Mouse (Mus musculus) 3T3-L1 (cell line): ENCODE measurements around the gene Wasl.

Source experiments
- DNase-seq: peaks from one replicate; pipeline ENCODE4 v3.0.0-alpha.2; 2015; ENCODE audit warnings: low read depth, low spot score

The Wasl gene

DNA sequence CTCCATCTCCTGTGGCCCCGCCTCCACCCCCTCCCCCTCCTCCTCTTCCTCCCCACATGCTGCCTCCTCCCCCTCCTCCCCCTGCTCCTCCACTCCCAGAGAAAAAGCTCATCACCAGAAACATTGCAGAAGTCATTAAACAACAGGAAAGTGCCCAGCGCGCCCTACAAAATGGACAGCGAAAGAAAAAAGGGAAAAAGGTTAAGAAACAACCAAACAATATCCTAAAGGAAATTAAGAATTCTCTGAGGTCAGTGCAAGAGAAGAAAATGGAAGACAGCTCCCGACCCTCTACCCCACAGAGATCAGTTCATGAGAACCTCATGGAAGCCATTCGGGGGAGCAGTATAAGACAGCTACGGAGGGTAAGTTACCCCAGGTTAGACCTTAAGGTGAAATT lies 60.5 kb downstream of the Wasl start:
- DNase-seq: no peak

- no peak for DNase-seq
Measured at GRCm38 (mm10) chr6:24602993-24603392, 61.8 kb downstream of the Wasl start.

GRCm38 (mm10) chr6:24602351-24602750 lies 62.5 kb downstream of the Wasl start:
- DNase-seq: no peak

- no peak for DNase-seq
Measured at GRCm38 (mm10) chr6:24601668-24602067, 63.1 kb downstream of the Wasl start.

- DNase-seq: no peak
Measured at GRCm38 (mm10) chr6:24600726-24601125, 64.1 kb downstream of the Wasl start.

- DNase-seq: no peak
Measured at GRCm38 (mm10) chr6:24600134-24600533, 64.7 kb downstream of the Wasl start.

DNA sequence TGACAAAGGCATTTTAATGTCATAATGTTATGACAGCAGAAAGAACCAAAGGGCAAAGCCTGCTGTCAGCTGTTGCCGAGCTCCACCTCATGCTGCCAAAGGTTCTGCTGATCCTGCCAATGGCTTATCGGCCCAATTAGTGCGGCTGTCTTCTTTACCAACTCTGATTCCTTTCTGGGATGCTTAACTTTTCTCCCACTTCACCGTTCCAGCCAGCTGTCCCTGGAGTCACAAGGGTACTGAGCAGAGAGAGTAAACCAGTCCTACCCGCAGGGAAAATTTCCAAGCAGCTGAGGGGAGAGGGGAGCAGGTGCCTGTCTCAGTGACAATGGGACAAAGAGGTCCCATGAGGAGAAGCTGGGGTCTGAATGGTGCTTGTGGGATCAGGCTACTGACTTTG lies 65.2 kb downstream of the Wasl start:
- no peak for DNase-seq

DNA sequence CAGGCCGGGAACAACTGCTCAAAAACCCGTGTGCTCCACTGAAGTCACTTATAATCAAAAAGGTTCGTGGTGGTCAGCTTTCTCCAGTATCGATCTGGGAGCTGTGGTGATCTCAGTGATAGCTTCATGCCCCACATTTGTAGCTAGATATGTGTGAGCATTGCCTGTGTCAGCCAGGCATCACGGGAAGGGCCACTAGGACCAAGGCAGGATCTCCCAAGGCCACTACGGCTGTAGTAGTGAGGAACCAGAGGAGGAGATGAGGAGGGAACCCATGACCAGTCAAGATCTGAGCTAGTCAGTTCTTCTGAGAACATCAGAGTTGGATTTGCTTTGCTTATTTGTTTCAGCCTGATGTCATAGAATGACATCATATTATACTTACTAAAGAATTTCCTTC lies 65.6 kb downstream of the Wasl start:
- no peak for DNase-seq

GRCm38 (mm10) chr6:24597500-24597899 lies 67.3 kb downstream of the Wasl start, which contains the start of gene Lmod2:
Lmod2 (plus strand) TSS chr6:24597762.
- DNase-seq: no peak

DNA sequence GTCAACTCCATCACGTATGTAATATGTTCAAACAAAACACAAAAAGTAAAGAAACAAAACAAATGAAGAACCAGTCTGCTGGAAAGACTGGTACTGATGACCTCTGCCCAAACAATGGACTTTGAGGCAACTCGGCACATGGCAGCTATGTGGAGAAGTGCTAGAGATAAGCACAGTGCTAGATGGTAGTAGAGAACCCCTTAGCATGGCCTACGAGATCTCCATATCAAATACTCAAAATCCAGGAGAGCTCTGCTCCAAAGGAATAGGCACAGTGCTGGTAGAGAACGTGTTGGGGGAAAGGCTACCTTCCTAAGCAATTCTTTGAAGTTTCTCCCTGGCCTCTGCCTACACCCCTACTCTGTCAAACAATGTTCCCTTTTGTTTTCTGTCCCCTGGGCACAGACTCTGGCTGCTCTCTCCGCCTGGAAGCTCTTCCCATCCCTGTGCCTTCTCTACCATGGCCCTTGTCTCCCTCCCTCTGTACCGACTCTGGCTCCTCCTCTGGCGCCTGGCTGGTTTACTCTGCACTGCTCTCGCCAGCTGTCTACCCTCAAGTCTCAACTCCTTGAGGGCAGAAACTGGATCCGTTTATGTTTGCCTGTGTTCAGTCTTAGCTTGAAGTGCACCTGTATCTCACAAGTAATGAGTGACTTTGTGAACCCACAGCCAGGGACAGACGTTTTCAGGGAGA lies 73.1 kb downstream of the Wasl start:
- DNase-seq: no peak

- DNase-seq: no peak
Measured at GRCm38 (mm10) chr6:24590282-24590681, 74.5 kb downstream of the Wasl start.

- peak; percentile 93 for DNase-seq
Measured at GRCm38 (mm10) chr6:24586885-24587284, 77.9 kb downstream of the Wasl start.

DNA sequence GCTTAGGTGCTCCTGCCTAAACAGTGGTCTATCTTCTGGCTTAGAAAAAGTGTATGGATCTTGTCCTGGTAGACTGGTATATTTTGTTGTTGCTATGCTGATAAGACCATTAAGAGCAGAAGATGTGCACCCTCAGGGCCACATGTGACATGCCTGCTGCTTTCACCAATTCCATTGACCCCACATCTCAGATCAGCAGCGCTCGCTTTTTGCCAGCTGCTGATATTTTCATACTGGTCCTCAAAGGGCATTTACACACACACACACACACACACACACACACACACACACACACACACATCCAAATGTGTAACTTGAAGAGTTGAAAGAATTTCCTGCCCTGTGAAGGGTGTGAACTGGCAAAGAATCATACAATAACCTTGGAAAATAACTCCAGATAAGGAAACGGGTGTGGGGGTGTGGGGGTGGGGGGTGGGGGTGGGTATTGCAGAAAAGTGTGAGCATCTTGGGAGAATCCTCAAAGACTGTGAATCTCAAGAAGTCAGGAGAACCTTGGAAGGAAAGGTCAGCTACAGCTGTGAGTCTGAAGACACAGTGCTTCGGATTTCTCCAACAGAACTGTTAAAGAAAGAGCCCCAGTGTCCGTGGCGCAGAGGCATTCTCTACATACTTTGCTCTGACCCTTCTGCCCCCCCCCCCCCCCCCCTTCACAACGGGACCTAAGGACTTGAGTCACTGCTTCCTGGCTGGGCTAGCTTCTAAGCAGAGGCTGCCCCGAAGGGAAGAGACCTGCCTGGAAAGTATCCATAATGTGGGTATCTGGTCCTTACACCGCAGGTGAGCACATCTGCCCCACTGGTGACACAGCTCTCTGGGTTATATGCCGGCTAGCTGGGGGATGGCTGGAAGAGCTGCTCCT lies 79.1 kb downstream of the Wasl start:
- peak; percentile 75 for DNase-seq

DNA sequence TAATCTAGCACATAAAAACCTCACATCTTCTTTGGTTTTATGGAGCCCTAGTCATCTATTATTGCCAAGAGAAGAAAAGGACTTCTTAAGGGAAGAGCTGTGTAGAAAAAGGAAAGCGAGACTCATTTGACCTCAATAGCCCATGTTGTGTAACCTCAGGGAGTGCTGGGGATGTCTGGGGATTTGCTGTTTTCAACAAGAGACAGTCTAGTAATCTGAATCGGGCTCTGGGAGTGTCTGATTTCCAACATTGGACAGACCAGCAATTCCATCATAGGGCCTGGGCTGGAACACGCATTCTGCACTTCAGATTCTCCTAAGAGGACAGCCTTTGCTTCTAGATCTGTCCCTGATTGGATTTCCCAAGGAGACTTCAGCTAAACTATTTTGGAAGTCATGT lies 81.4 kb downstream of the Wasl start:
- no peak for DNase-seq

GRCm38 (mm10) chr6:24573319-24573718 lies 91.5 kb downstream of the Wasl start:
- DNase-seq: no peak

DNA sequence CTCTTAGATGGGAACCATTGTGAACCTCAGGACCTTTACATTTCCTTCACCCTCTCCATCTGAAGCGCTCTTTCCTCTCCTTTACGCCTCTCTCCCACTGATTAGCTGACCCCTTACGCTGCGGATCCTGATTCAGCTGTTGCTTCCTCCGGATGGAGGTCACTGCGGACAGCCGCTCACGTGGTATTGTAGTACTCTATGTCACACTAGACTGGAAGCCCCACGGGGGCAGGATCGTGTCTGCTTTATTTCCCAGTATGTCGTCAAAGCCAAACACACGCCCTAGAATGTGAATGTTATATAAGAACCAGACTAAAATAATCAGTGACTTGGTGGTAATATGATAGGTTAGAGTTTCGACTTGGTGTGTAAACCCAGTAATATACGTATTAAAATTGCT lies 92.4 kb downstream of the Wasl start:
- DNase-seq: no peak

DNA sequence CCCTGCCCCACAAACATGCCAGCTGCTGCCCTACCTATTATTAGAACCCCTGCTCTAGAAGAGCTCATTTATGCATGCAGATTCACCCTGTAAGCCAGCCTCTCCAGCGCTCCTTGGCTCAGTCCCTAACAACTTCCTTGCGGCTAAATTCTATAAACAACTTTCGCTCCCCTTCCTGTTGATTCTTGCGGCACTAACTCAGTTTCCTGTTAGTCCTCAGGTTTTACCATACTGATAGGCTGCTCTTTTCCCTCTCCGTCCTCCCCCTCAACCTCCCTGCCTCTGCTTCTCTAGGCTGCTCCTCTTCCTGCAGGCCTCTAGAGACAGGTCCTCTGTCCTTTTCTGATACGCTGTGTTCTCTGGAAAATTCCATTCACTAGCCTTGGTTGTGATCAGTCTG lies 93.7 kb downstream of the Wasl start:
- DNase-seq: no peak

DNA sequence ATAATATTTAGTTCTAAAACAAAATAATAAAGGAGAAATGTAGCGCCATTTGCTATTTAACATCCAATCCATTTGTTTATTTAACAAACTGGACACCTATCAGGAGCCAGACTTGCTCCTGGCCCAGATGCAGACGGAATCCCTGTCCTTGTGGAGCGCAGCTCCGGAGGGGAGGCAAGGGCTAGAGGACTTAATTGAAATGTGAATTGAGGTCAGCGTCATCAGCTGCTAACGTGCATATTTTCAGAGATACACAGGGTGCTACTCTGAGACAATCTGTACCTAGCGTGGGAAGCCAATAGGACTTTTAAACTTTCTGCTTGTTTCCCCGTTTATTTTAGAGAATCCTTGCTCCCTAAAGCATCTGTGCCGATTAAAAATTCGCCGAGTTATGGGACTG lies 94.5 kb downstream of the Wasl start:
- DNase-seq: no peak

DNA sequence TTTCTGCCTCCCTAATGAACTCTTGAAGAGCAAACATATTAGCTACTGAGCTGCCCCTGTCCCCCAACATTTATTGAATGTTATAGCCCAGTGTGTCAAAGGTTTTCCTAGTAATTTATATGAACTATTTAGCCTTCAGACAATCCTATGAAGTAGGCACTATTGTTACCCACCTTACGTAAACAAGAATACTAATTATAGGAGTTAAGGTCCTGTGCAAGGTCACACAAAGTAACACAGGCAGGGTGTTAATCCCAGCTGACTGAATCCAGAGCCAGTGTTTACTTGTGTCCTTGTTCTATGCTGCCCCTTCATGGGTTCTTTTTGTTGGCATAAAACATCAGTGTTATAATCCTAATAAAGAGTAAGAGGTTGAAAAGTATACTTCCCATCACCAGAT lies 95.1 kb downstream of the Wasl start:
- DNase-seq: no peak

DNA sequence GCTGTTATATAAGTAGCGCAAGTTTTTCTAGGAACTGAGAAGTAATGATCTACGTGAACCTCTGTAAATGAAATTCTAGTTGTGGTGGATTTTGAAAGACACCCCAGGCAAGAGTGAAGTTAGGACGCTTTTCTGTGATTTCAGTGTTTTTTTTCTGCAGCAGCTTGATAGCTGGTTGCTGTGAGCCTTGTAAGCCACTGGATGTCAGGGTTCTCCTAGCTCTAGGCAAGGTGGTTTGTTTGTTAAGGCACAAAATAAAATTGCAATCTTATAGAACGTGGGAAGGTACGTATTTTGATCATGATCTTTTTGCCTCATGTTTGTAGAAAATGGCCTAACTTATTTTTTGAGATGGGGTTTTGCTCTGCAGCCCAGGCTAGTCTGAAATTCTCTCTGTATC lies 95.8 kb downstream of the Wasl start:
- peak; percentile 23 for DNase-seq

GRCm38 (mm10) chr6:24564886-24565285 lies 99.9 kb downstream of the Wasl start:
- DNase-seq: no peak

GRCm38 (mm10) chr6:24564081-24564480 lies 100.7 kb downstream of the Wasl start:
- no peak for DNase-seq
